Mouse (Mus musculus): ENCODE measurements around the gene Pcna.
A peak's percentile ranks its signal among the peaks of the same experiment; 100 is the strongest.
"Not testable (repeated sequence)": the region's sequence is repeated elsewhere in the genome, so short reads cannot be mapped to it uniquely, and the experiment has no call there.

Gene Pcna

GRCm38 (mm10) chr2:132252542-132253528, at the start of gene Pcna:
Gene Pcna (minus strand): TSS chr2:132253314.
- peak; percentile 98 for DNase-seq

- DNase-seq = no peak
These were observed 48.3 kb upstream of the Pcna start for GRCm38 (mm10) chr2:132301436-132301835.

- DNase-seq = no peak
These were observed 45.1 kb upstream of the Pcna start for GRCm38 (mm10) chr2:132298250-132298649.

GRCm38 (mm10) chr2:132293694-132294450, 40.8 kb upstream of the Pcna start:
- no peak for DNase-seq

DNA sequence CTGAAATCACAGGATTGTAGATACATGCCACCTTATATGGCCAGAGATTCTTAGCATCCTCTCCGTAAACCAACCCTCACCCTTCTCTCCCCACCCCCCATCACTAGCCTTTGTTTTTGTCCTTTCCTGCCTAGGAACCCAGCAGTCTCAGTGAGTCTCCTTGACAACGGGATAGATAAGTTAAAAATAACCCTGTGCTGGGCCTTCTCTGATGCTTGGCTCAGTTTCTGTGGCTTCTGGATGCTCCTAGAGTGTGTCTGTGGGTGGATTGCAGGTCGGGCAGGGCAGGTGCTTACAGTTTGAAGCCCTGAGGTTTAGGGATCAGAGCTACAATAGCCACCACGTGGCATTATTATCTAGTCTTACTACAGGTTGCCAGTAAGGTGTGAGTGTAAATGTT, 39.0 kb upstream of the Pcna start:
- no peak for DNase-seq

DNA sequence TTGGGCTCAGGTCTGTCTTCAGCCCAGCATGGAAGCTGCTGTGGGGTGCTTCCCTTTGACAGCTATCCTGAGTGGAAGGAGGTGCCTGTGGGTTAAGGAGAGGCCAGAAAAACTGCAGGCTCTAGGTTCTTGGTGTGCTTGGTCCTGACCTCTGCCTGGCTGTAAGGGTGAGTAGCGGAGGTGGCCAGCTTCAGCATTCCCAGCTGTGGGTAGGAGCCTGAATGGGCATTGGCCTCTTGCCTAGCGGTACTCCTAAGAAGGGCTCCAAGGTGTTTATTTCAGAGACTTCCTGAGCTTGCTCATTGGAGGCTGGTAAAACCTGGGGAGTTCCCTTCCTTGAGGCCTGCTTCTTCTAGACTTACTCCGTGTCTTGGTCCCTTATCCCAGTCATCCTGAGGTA, 38.2 kb upstream of the Pcna start:
- no peak for DNase-seq

DNA sequence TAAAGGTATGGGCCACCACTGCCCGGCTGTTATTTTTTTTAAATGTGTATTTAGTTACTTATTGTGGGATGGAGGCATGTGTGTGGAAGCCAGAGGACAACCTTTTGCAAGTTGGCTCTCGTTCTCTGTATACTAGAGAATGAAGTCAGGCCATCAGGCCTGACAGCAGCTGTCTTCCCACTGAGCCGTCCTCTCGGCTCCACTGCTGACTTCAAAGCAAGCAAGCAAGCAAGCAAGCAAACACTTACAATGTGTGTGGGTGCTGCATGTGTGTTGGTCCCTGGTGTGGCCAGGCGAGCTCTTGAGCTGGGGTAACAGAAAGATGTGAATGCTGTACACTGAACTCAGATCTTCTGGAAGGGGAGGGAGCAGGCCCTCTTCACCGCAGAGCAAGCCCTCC, 37.7 kb upstream of the Pcna start:
- no peak for DNase-seq

DNA sequence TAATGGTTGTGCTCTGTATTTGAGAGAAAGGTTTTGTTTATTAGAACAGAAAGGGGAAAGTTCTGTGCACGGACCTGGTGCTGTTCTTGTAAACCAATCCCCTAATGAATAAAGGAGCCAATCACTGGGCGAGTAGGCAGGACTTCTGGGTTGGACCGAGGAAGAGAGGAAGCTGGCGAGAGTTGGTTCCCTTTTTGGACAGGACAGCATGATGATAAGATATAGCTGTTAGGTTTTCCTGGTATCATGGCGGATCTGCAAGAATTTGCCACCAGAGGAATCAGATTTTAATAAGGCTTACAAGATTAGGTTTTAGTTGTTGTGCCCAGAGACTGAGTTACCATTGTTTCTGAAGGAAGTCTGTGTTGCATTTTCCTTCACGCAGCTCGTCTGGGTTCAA, 36.1 kb upstream of the Pcna start:
- not testable (repeated sequence) for DNase-seq

DNA sequence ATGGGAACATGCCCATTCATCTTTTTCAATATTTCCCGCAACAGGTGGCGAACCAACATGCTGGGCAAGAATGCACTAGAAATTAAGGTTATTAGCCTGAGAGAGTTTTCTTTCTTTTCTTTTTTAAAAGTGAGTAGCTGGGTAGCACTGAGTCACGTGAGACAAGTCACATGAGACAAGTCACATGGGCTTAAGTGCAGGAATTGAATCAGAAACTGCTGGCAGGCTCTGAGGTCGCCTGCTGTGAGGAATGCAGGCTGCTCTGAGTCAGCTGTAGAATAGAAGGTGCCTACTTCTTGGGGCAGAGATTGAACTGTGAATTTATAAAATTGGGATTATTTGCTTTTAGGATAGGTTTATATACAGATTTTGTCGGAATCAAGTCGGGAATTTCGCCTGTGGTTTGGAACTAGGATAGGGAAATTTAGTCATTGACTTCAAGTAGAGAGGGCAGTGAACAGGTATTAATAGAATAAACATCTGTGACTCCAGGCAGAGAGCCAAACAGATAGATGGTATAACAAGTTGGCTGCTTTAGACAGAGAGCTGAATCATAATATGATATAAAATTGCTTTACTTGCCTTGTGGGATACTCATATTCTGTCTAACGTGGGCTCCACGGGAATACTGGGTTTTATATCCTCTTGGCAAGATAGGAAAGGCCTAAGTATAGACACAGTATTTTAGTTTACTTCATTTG, 33.4 kb upstream of the Pcna start:
- DNase-seq = no peak

DNA sequence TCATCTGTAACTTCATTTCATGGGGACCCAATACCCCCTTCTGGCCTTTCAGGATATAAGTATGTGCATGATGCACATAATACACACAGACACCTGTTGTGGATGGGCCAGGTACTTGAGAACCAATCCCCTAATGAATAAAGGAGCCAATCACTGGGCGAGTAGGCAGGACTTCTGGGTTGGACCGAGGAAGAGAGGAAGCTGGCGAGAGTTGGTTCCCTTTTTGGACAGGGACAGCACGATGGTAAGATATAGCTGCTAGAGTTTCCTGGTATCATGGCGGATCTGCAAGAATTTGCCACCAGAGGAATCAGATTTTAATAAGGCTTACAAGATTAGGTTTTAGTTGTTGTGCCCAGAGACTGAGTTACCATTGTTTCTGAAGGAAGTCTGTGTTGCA, 32.6 kb upstream of the Pcna start:
- not testable (repeated sequence) for DNase-seq

DNA sequence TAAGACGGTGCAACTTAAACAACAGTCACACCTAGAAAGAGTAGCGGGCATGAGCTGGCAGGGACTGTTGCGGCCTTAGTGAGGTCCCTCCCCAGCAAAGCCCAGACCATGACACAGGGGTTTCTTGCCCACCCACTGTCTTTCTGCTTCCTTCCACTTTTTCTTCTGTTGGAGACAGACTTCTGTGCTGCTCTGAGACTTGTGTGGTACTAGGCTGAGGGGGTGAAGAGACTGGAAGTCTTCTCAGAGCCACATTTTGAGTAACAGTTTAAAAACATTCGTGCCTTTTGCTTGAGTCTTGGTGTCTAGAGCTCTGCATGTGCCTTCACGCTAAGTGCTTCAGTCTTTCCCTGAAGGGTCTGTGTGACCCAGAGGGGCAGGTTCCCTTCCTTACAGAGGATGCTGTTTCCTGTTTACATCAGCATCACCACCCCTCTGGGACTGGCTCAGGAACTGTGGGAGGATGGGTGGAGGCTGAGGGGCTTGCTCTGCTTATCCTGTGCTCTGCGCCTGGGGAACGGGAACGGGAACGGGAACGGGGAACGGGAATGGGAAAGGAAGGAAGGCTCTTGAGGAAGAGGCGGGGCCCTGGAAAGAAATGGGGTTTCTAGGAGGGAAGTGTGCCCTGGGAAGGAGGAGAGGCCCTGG, 31.5 kb upstream of the Pcna start:
- DNase-seq = peak; percentile 66

DNA sequence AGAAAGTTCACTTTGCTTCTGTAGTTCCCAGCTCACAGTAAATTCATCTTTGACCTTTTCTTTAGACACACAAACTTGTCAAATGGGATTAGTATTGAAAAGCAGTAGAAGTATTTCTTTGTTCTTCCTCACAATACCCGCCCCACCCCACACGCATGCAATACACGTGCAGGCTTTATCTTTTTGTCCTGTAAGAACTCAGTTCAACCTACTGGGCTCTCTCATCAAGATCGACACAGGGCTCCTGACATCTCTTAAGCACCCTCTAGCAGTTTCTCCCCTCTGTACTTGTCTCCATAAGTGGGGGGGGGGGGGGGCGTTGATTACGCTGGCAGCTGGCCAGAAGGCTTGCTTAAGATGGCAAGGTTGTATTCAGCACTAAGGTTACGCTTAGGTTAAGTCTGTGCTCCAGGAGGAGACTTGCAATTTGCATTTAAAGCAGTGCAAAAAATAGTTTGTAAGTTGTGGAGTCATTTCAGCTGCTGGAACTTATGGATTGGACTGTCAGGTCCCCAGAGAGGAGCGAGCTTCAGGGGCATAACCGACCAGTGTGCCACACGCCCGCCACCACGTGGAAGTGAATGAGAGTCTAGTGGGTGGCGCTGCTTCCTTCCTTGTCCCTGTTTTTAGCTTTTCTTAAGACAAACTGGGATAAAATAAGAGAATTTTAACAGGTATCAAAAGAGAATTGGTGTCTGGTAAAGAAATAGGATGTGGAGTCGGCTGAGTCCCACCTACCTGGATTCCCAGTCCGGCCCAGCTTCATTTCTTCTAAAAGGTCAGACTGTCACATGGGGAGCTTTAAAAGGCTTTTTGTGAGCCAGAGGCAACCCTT, 30.3 kb upstream of the Pcna start:
- DNase-seq = no peak

- no peak for DNase-seq
These were observed 29.5 kb upstream of the Pcna start for GRCm38 (mm10) chr2:132282453-132283174.

DNA sequence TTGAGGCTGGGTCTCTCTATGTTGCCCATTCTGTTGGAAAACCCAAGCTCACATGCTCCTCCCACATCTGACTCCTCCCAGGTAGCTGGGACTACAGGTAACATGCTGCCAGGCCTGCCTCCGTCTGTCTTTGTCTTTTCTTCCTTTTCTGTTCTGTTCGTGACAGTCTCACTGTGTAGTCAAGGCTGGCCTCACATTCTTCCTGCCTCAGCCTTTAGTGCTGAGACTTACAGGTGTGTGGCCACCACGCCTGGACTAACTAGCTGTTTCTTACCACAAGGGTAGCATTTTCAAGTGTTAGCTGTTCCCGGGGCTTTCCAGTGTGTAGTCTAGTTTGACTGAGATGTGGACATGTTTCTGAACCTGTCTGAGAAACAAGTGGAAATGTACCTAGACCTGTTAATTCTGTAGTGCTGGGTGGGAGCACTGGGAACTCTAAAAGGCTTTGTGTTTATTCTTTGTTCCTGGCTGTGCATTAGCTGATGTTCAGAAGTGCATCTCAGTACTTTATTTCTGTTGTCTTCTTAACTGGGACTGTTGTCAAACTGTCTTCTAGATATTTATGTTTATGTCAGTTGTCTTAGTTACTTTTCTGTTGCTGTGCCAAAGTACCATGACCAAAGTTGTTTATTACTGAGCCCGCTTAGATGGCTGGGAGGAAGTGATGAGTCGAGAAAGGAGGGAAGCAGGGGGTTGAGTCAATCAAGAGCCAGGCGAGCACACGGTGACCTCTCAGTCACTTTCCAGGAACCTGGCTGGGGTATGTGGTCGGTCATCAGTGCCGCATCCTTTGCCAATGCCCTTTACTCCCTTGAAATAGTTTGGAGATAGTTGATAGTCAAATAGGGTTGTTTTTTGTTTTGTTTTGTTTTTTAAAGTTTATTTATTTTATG, 28.7 kb upstream of the Pcna start:
- DNase-seq = no peak

DNA sequence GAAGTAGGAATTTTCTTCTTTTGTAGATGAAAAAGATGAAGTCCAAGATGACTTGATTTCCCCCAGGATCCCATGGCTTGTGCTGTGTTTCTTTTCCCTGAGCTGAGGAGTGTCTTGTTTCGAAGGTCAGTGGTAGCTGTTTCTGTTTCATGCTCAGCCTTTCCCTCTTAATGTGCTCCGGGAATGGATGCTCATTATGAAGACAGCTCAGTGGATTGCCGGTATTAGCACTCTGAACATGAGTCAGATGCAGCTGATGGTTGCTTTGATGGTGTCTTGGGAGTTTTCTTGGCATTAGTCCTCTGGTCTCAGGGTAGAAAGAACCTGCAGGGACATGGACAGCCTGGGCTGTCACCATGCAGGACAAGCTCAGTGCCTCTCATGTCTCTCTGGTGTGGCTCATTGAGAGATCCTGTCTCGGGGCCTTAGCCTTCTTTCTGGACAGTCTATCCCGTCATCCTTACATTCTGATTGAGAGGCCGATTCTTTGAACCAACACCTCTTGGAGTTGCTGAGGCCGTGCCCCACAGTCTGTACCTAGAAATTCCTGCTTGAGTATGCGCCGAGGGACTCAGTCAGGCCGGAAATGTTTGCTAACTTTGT, 27.5 kb upstream of the Pcna start:
- DNase-seq = no peak

DNA sequence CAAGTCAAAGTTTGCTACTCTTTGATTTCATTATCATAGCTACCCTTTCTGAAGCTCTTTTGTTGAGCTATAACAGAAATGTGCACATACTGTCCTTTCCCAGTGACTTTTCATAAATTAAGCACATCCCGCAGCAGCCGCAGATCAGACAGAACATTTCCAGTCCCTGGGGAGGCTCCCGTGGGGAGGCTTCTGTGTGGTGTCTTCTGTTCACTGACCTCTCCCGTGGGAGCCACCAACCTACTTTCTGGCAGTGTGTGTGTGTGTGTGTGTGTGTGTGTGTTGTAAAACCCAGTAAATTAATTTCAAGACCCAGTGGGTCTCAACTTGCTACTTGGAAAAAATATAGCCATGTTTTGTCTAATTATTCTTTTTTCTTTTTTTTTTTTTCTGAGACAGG, 26.9 kb upstream of the Pcna start:
- no peak for DNase-seq

DNA sequence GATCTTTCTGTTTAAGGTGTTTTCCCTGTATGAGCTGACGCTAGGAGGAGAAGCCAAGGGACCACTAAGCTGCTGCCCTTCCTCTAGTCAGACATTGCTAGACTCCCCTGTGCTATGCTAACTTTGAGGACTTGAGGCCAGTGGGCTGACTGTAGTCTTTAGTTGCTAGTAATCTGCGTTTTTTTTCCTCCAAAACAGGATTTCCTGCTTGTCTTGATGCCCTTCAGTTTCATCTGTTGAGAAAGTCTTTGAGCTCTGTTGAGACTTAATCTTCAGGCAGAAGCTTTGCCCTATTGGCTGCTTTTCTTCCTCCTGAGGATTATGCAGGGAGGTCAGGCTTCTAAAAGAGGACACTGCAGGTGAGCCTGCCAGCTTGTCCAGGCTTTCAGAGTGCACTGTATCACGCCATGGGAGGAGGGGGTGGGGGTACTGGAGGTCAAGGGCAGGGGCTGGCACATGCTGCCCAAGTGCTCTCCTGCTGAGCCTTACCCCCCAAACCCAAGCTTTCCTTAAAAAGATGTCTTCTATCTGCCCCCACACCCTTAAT, 26.3 kb upstream of the Pcna start:
- no peak for DNase-seq

DNA sequence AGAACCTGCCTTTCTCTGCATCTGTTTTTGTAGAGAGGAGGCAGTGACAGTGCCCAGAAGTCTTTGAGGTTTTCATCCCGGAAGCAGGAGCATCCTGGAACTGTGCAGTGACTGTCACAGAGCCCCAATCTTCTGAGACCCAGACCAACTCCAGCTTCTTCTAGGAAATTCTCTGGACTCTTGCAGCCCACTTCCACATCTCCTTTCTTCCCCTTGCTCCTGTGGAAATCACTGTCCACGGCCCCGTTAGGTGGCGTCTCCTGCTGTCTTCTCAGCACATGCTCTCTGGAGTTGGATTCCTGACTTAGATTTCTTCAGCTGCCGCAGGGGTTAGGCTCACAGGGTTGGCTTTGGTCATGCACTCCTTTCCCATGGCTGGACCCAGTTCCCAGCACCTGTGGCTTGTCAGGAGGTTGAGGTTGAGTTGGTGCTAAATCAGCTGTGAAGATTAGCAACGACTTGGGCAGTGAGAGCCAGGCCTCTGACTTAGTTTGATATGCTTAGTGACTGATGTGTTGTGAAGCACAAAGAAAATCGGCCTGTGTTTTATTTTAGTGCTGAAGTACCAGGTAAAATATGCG, 25.2 kb upstream of the Pcna start:
- DNase-seq = no peak

DNA sequence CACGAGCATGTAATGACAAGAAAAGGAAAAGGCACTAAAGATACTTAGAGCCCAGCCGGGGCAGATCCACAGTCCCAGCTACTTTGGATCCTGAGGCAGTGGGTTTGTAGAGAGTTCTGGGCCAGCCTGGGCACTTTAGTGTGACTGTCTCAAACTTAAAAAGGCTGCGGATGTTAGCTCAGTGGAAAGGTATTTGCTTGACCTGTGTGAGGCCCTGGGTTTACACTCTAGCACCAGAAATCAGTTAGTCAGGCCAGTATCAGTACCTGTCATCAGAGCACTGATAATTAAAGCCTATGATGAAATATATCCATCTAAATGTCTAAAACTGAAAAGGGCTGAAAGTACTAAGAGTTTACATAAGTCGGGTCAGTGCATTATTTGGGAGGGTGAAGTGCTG, 23.1 kb upstream of the Pcna start:
- DNase-seq = no peak
